Mouse (Mus musculus): Measurements from ENCODE around the gene Zfp780b.
"Not testable (repeated sequence)": the region's sequence is repeated elsewhere in the genome, so short reads cannot be mapped to it uniquely, and the experiment has no call there.

Gene Zfp780b

GRCm38 (mm10) chr7:27978683-27979528, at the start of gene Zfp780b:
Gene Zfp780b, minus strand, starts transcription at chr7:27979171.
- DNase-seq (ENCODE audit: low spot score) = peak; percentile 42

GRCm38 (mm10) chr7:28014445-28014810, 35.5 kb upstream of the Zfp780b start:
- DNase-seq (ENCODE audit: low spot score) = no peak

- peak; percentile 56 for DNase-seq (ENCODE audit: low spot score)
Measured at GRCm38 (mm10) chr7:28013549-28014444, 34.8 kb upstream of the Zfp780b start, which contains the start of gene Zfp850. Gene Zfp850, minus strand, starts transcription at chr7:28014115.

GRCm38 (mm10) chr7:28010271-28010670, 31.3 kb upstream of the Zfp780b start:
- DNase-seq (ENCODE audit: low spot score) = no peak

GRCm38 (mm10) chr7:27982197-27982596, 3.2 kb upstream of the Zfp780b start:
- DNase-seq (ENCODE audit: low spot score) = no peak

GRCm38 (mm10) chr7:27949451-27949850, 29.5 kb downstream of the Zfp780b start:
- DNase-seq (ENCODE audit: low spot score) = not testable (repeated sequence)

GRCm38 (mm10) chr7:27941869-27942268, 37.1 kb downstream of the Zfp780b start:
- DNase-seq (ENCODE audit: low spot score) = not testable (repeated sequence)

- not testable (repeated sequence) for DNase-seq (ENCODE audit: low spot score)
Measured at GRCm38 (mm10) chr7:27933800-27934158, 45.2 kb downstream of the Zfp780b start.

GRCm38 (mm10) chr7:27933050-27933799, 45.7 kb downstream of the Zfp780b start:
- no peak for DNase-seq (ENCODE audit: low spot score)

GRCm38 (mm10) chr7:27928818-27929695, 49.9 kb downstream of the Zfp780b start, which contains the start of gene Zfp974:
Gene Zfp974, minus strand, starts transcription at chr7:27929460.
- DNase-seq (ENCODE audit: low spot score) = peak; percentile 16

GRCm38 (mm10) chr7:27927041-27927440, 51.9 kb downstream of the Zfp780b start:
- not testable (repeated sequence) for DNase-seq (ENCODE audit: low spot score)

GRCm38 (mm10) chr7:27910952-27911351, 68.0 kb downstream of the Zfp780b start:
- not testable (repeated sequence) for DNase-seq (ENCODE audit: low spot score)

Measured in ovary, adult 18-20 months (tissue).